Mouse (Mus musculus) bone marrow, adult 2 months (tissue): Measurements from ENCODE around the gene Aamp.

Experiments
- CTCF ChIP-seq: fragments of 200-500 bp; IDR thresholded peaks from 2 replicates; pipeline ENCODE4 v1.5.1; 2011; ENCODE audit warnings: low read length, control low read depth; ENCODE audit not compliant: control insufficient read depth, insufficient read depth
- POLR2A ChIP-seq: fragments of 200-500 bp; IDR thresholded peaks from 2 replicates; pipeline ENCODE4 v1.6.1; 2011; ENCODE audit warnings: low read depth, mild to moderate bottlenecking, control low read depth, low read length, borderline replicate concordance; ENCODE audit not compliant: control insufficient read depth

GRCm38 (mm10) chr1:74304339-74304790 lies 19.8 kb upstream of the Aamp start:
- TF ChIP-seq CTCF (no peak), POLR2A (no peak)
